Mouse (Mus musculus): ENCODE results near the gene Krtap4-13.
"Not testable (repeated sequence)": the region's sequence is repeated elsewhere in the genome, so short reads cannot be mapped to it uniquely, and the experiment has no call there.

Krtap4-13 gene

GRCm38 (mm10) chr11:99809792-99810191, at the start of gene Krtap4-13:
Gene Krtap4-13, minus strand, starts transcription at chr11:99809892.
- not testable (repeated sequence) for DNase-seq

DNA sequence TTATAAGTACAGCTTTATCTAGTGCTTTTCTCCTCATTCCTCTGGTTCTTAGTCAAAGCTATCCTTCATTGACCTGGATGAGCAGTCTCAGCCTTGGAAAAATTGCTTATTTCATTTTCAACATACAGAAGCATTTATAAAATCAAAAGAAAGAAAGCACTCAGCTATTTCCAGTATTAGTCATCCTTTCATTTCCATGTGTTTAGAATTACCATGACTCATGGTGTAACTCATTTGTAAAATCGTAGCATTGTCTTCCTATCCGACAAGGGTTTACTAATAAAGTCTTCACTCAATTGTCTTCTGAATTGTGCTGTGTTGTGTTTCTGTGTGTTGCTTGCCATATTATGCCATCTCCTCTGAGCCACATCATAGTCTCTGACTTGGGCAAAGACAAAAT, 49.1 kb upstream of the Krtap4-13 start:
- no peak for DNase-seq

- no peak for DNase-seq
Measured at GRCm38 (mm10) chr11:99857617-99858016, 47.9 kb upstream of the Krtap4-13 start, which contains the start of gene Gm11568. Gene Gm11568, plus strand, starts transcription at chr11:99857917.

DNA sequence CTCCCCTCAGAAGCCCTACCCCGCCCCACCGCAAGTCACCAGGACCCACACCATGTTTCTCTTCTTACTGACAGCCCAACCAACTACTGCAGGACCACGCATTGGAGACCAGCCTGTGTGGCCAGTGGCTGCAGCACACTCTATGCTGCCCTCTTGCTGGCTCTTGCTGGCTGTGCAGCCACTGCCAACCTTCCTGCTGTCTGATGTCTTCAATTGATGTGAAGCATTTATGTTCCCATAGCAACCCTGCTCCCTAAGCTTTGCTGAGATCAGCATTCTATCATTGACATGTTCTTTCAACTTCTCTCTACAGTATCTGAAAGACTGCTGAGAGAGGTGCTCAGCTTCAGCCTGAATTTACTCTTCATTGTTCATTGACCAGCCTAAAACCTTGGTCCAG, 44.4 kb upstream of the Krtap4-13 start:
- no peak for DNase-seq

- no peak for DNase-seq
Measured at GRCm38 (mm10) chr11:99851508-99851907, 41.8 kb upstream of the Krtap4-13 start, which contains the start of gene Krtap4-16. Gene Krtap4-16, minus strand, starts transcription at chr11:99851608.

DNA sequence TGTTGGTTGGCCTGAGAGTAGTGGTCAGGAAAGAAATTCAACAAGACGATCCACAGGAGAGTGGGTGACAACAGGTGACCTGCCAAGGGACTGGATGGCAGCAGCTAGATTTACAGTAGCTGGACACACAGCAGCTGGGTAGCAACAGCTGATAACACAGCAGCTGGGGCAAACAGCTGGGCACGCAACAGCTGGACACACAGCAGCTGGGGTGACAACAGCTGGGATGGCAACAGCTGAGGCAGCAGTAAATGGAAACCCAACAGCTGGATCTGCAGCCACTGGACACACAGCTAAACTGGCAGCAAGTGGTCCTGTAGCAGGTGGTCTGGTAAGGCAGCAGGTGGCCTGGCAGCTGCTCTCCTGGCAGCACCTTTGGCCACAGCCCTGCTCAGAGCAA, 37.1 kb upstream of the Krtap4-13 start:
- DNase-seq = no peak

- DNase-seq = no peak
Measured at GRCm38 (mm10) chr11:99842185-99842584, 32.5 kb upstream of the Krtap4-13 start.

DNA sequence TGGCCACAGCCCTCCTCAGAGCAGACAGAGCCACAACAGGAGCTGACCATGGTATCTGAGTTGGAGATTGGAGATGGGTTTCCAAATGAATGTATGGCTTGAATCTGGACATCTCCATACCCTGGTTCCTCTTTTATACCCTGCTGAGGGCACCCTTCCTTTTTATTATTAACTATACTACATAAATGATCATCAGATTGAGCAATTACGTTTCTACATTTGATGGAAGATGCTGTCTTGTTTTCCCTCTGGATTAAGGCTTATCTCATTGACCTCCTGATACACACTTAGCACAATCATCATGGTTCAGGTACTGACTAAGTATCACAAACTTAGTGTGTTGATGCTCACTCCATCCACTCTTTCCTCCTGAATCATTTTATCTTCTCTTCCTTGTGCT, 28.3 kb upstream of the Krtap4-13 start, which contains the start of gene 2300003K06Rik:
Gene 2300003K06Rik (minus strand): TSS at position 101 of the 400 bp plus-strand sequence.
- no peak for DNase-seq

DNA sequence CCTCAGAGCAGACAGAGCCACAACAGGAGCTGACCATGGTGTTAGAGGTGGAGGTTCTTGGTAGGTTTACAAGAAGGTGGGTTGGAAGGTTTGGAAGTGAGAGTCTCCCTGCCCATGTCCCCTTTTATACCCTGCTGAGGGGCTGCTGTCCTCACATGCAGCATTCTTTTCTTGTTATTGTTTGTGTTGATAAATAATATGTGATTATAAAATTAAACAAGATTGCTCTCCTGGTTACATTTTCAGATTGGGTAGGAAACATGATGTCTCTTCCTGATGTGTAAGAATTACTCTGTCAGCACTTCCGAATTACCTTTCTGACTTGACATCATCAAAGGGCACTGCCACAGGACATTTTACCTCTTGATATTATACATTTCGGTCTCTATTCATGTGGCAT, 5.9 kb upstream of the Krtap4-13 start, which contains the start of gene Gm11564:
Gene Gm11564 (minus strand): TSS at position 101 of the 400 bp plus-strand sequence.
- DNase-seq = not testable (repeated sequence)

GRCm38 (mm10) chr11:99804346-99804745, 5.3 kb downstream of the Krtap4-13 start, which contains the start of gene Gm11554:
Gene Gm11554, minus strand, starts transcription at chr11:99804446.
- DNase-seq = not testable (repeated sequence)

DNA sequence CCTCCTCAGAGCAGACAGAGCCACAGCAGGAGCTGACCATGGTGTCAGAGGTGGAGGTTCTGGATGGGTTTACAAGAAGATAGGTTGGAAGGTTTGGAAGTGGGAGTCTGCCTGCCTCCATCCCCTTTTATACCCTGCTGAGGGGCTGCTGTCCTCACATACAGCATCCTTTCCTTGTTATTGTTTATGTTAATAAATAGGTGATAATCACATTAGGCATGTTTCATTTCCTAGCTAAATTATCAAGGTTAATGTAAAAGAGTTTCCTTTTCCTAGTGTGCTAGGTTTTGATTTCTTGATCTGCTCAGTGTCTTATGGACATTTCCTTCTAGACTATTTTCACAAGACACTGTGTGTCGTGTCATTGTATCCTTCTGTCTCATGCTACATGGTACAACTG, 10.9 kb downstream of the Krtap4-13 start, which contains the start of gene Gm11569:
Gene Gm11569 (minus strand): TSS at position 101 of the 400 bp plus-strand sequence.
- not testable (repeated sequence) for DNase-seq

DNA sequence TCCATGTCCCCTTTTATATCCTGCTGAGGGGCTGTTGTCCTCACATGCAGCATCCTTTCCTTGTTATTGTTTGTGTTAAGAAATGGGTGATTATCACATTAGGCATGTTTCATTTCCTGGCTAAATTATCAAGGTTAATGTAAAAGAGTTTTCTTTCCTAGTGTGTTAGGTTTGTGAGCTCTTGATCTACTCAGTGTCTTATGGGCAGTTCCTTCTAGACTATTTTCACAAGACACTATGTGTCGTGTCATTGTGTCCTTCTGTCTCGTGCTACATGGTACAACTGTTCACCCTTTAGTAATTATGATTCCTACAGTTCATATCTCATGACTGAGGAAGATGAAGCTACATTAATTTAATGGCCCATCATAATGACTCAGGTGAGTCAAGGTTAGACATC, 16.3 kb downstream of the Krtap4-13 start, which contains the start of gene Gm11596:
Gene Gm11596 (minus strand): TSS at position 101 of the 400 bp plus-strand sequence.
- DNase-seq = no peak

- not testable (repeated sequence) for DNase-seq
Measured at GRCm38 (mm10) chr11:99784900-99785299, 24.8 kb downstream of the Krtap4-13 start, which contains the start of gene Krtap4-9. Gene Krtap4-9, plus strand, starts transcription at chr11:99785200.

GRCm38 (mm10) chr11:99780604-99781003, 29.1 kb downstream of the Krtap4-13 start, which contains the start of gene Krtap4-8:
Gene Krtap4-8, minus strand, starts transcription at chr11:99780704.
- no peak for DNase-seq

DNA sequence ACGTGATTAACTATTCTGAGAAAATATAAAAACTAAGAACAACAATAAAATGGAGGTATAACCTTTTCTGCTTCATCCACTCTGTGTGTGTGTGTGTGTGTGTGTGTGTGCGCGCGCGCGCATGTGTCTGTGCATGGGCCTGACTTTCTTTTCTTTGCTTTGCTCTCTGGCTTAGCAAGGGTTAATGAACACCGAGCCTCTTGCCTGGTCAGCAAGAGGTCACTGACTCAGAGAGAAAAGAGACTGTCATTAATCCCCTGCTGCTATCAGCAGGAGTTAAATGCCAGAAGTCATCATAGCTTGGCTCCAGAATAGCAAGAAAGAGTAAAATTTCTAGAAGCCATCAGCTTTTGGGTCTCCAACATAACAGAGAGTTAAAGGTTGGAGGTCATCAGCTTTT, 31.3 kb downstream of the Krtap4-13 start:
- no peak for DNase-seq

GRCm38 (mm10) chr11:99772813-99773212, 36.9 kb downstream of the Krtap4-13 start, which contains the start of gene Gm11595:
Gene Gm11595, minus strand, starts transcription at chr11:99772913.
- not testable (repeated sequence) for DNase-seq

DNA sequence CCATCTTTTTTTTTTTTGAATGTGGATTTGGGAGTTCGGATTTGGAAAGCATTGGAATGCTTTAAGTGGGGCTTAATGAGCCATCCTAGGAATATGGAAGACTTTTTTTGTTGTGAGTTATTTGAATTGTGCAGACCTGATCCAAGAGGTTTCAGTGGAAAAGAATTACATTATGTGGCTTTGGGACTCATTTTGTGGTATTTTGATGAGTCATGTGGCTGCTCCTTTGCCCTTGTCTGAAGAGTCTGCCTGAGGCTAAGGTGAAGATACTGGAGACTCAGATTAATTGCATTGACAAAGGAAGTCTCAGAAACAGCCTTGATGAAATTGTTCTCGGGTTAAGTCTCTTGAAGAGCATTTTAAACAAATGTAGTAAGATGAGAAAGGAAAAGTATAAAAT, 41.3 kb downstream of the Krtap4-13 start:
- DNase-seq = no peak

All from liver (tissue).